Mouse (Mus musculus) kidney, embryonic 15.5 days (tissue): ENCODE results near the gene Tm9sf4. TPM values are rescaled to one million over a fixed set of nuclear protein-coding genes. Genes with fewer than 3 reads are reported as not detected.

Source experiments
- ATAC-seq: fragments of 200-750 bp; cut with Nextera tagmentation; replicated peaks from 2 replicates; pipeline ENCODE4 v1.8.0; 2017; ENCODE audit warnings: moderate TSS enrichment; ENCODE audit not compliant: low FRiP score
- H3K27ac ChIP-seq: fragments of 300-500 bp; sonication (generic); 2 replicates; pipeline ENCODE4 v1.5.1; 2015; ENCODE audit warnings: mild to moderate bottlenecking, inconsistent platforms
- H3K27me3 ChIP-seq: fragments of 300-500 bp; sonication (generic); 2 replicates; pipeline ENCODE4 v1.6.1; 2015; ENCODE audit warnings: inconsistent platforms
- H3K36me3 ChIP-seq: fragments of 300-500 bp; sonication (generic); 2 replicates; pipeline ENCODE4 v1.6.1; 2015; ENCODE audit warnings: inconsistent platforms
- H3K4me1 ChIP-seq: fragments of 300-500 bp; sonication (generic); 2 replicates; pipeline ENCODE4 v1.6.1; 2015; ENCODE audit warnings: inconsistent platforms
- H3K4me2 ChIP-seq: fragments of 300-500 bp; sonication (generic); 2 replicates; pipeline ENCODE4 v1.6.1; 2015; ENCODE audit warnings: moderate library complexity, mild to moderate bottlenecking, inconsistent platforms
- H3K4me3 ChIP-seq: fragments of 300-500 bp; sonication (generic); replicated peaks from 2 replicates; pipeline ENCODE4 v1.5.1; 2015; ENCODE audit warnings: mild to moderate bottlenecking, inconsistent platforms
- H3K9ac ChIP-seq: fragments of 300-500 bp; sonication (generic); 2 replicates; pipeline ENCODE4 v1.6.1; 2015; ENCODE audit warnings: mild to moderate bottlenecking, inconsistent platforms
- H3K9me3 ChIP-seq: fragments of 300-500 bp; sonication (generic); replicated peaks from 2 replicates; pipeline ENCODE4 v1.6.1; 2016; ENCODE audit warnings: inconsistent platforms
- WGBS: fragments of 180-500 bp; shearing (Covaris S2); methylation state at CpG from one replicate; pipeline ENCODE4 v1.1.7; 2015; ENCODE audit warnings: mixed read lengths; 5-methylcytosine and 5-hydroxymethylcytosine counted together
- polyA plus RNA-seq: library from polyadenylated mRNA; unstranded; fragments of >200 nt; fragmentation: Nextera tagmentation; extraction: Ambion mirVana; gene quantifications from 2 replicates; pipeline ENCODE4 v1.2.1, GENCODE M21; 2015

Gene Tm9sf4
- polyA plus RNA-seq, 1 experiment from 2014 or later = 90.9 TPM

GRCm38 (mm10) chr2:153240701-153241235 lies 79.7 kb downstream of the Tm9sf4 start:
- Histone ChIP-seq H3K9me3 (no peaks in the 10 kb centered on the region), H3K4me1 (peaks cover 50% of the 10 kb centered on the region), H3K4me2 (peak overlapping the region; percentile 80), H3K9ac (peak overlapping the region; percentile 100), H3K4me3 (peak overlapping the region; percentile 99), H3K36me3 (peaks cover 32% of the 10 kb centered on the region), H3K27ac (peak overlapping the region; percentile 95), H3K27me3 (no peaks in the 10 kb centered on the region)
- ATAC-seq = peak; percentile 74
- under 1% methylated on average over 22 of the region's 33 CpGs for WGBS

DNA sequence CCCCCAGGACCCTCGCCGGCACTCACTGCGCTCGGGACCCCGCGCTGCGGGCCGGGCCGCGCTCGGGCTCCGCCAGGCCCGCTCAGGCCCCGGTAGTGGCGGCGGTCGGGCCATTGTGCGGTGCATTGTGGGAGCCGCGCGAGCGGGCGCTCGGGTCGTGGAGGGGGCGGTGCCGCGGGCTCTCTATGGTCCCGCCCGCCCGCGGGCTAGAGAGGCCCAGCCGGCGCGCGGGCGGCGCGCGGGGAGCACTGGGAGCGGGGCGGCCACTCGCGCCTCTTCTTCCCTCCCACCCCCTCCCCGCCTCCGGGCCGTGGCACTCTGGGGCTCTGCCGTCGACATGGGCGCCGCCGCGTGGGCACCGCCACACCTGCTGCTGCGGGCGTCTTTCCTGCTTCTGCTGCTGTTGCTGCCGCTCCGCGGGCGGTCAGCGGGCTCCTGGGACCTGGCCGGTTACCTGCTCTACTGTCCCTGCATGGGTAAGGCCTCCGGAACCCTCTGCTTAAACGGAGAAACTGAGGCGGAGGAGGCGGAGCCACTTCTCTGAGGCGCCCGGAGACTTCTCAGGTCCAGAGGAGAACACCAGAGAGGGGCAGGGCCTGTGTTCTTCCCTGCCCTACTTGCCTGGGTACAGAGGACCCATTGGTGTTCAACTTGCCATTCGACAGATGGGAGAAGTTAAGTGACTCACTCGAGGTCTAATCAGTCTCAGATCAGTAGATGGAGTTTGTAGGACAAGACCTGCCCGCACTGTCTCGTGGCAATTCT lies 80.3 kb downstream of the Tm9sf4 start, which contains the start of the genes Plagl2 and Pofut1:
TSS of gene Plagl2 (minus strand) at position 177 of the 765 bp plus-strand sequence.
TSS of gene Pofut1 (plus strand) at position 284 of the 765 bp plus-strand sequence.
- peak; percentile 98 for ATAC-seq
- Histone ChIP-seq H3K4me1 (peaks cover 48% of the 10 kb centered on the region), H3K4me2 (peak within 1 kb of the TSS; percentile 80), H3K27me3 (no peaks in the 10 kb centered on the region), H3K9me3 (no peaks in the 10 kb centered on the region), H3K4me3 (peak within 1 kb of the TSS; percentile 99), H3K27ac (peak within 1 kb of the TSS; percentile 95), H3K36me3 (peaks cover 32% of the 10 kb centered on the region), H3K9ac (peak within 1 kb of the TSS; percentile 100)
- WGBS = under 1% methylated on average over 65 of the region's 72 CpGs

GRCm38 (mm10) chr2:153242156-153242555 lies 81.1 kb downstream of the Tm9sf4 start:
- ATAC-seq = no peak
- peak overlapping the region; percentile 95; the same call in 1 of the 2 replicates for H3K27ac ChIP-seq
- 56% methylated on average over 6 of the region's 6 CpGs for WGBS
- peak overlapping the region; percentile 99 for H3K4me3 ChIP-seq
- H3K36me3 ChIP-seq = peaks cover 32% of the 10 kb centered on the region
- H3K4me1 ChIP-seq = peaks cover 43% of the 10 kb centered on the region
- no peaks in the 10 kb centered on the region for H3K9me3 ChIP-seq
- no peaks in the 10 kb centered on the region for H3K27me3 ChIP-seq
- peak overlapping the region; percentile 100 for H3K9ac ChIP-seq
- peak overlapping the region; percentile 80 for H3K4me2 ChIP-seq

GRCm38 (mm10) chr2:153249751-153250150 lies 88.6 kb downstream of the Tm9sf4 start:
- Histone ChIP-seq H3K27me3 (no peaks in the 10 kb centered on the region), H3K27ac (no peak overlapping the region), H3K9ac (no peak overlapping the region), H3K4me1 (no peaks in the 10 kb centered on the region), H3K9me3 (no peaks in the 10 kb centered on the region), H3K36me3 (peaks cover 76% of the 10 kb centered on the region), H3K4me2 (no peak overlapping the region), H3K4me3 (no peak overlapping the region)
- ATAC-seq = no peak
- 90% methylated on average over 5 of the region's 5 CpGs for WGBS

DNA sequence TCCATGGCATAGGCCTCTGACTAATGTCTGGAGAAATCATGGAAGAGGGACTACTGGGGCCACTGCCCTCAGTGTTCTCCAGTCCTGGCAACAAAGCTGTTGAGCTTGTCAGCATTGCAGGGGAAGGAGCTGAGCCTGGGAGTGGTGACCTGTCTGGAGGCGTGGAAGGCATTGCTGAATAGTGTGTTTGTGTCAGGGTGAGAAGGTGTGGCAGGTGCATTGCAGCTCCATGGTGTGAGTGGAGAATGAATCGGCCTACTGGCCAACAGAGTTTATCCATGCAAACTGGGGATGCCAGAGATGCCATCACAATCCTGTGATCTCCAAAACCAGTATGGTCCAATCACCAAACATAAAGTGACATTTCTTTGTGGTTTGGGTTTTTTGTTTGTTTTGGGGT lies 95.5 kb downstream of the Tm9sf4 start:
- Histone ChIP-seq H3K4me2 (no peak overlapping the region), H3K9ac (no peak overlapping the region), H3K27ac (no peak overlapping the region), H3K4me3 (no peak overlapping the region), H3K27me3 (no peaks in the 10 kb centered on the region), H3K4me1 (peaks cover 6% of the 10 kb centered on the region), H3K36me3 (peaks cover 40% of the 10 kb centered on the region), H3K9me3 (no peaks in the 10 kb centered on the region)
- WGBS = 87% methylated on average over 2 of the region's 2 CpGs
- ATAC-seq = no peak

DNA sequence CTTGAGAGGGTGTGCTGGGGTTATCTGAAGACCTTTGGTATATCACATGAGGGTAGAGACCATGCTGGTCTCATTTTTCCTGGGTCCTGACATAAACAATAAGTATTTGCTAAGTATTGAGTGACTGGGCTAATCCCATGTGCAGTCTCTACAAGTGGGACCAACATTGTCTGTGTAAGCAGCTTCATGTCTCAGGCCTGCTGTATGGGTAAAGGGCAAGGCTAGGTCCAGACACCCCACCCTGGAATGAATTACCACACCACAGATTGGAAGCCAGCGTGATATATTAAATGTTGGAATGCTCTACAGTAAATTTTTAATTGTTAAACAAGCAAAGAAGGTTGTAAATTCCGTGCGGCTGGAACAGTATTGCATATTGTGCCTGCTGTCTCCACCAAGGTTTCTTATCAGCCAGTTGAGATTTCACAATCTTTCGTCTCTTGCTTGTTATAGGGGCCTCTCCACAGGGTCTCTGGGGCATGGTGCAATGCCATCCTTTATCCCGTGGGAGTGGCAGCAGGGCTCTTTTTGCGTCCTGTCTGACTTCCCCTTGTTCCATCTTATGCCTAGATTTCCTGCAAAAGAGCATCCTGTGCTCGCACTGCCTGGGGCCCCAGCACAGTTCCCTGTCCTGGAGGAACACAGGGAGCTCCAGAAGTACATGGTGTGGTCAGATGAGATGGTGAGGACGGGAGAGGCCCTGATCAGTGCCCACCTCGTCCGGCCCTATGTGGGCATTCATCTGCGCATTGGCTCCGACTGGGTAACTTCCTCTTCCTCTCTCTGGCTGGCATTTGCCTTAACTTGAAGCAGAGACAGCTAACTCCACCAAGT lies 98.1 kb downstream of the Tm9sf4 start:
- H3K9me3 ChIP-seq = no peaks in the 10 kb centered on the region
- ATAC-seq = no peak
- H3K4me3 ChIP-seq = no peak overlapping the region
- H3K27ac ChIP-seq = peak overlapping the region; percentile 38; the same call in 1 of the 2 replicates
- no peak overlapping the region for H3K9ac ChIP-seq
- H3K4me1 ChIP-seq = peaks cover 6% of the 10 kb centered on the region
- 67% methylated on average over 12 of the region's 12 CpGs for WGBS
- H3K4me2 ChIP-seq = no peak overlapping the region
- H3K27me3 ChIP-seq = no peaks in the 10 kb centered on the region
- H3K36me3 ChIP-seq = peaks cover 42% of the 10 kb centered on the region

Other genes with a start within 250 kb of the Tm9sf4 start
- 0.43 and 0.77 TPM in 2 replicates for gene Mylk2, start 250.0 kb upstream of the Tm9sf4 start, polyA plus RNA-seq
- 5.1 and 6.9 TPM in 2 replicates for gene Foxs1, start 228.1 kb upstream of the Tm9sf4 start, polyA plus RNA-seq
- gene Dusp15, start 209.6 kb upstream of the Tm9sf4 start, polyA plus RNA-seq = 3.0 and 3.1 TPM in 2 replicates
- gene Ttll9, start 198.8 kb upstream of the Tm9sf4 start, polyA plus RNA-seq = 1.1 and 1.6 TPM in 2 replicates
- gene Pdrg1, start 145.9 kb upstream of the Tm9sf4 start, polyA plus RNA-seq = 111 and 112 TPM in 2 replicates
- gene Xkr7, start 129.5 kb upstream of the Tm9sf4 start, polyA plus RNA-seq = not detected in 2 replicates
- 3.5 and 3.6 TPM in 2 replicates for gene Ccm2l, start 95.3 kb upstream of the Tm9sf4 start, polyA plus RNA-seq
- 5.3 and 5.4 TPM in 2 replicates for gene Hck, start 52.8 kb upstream of the Tm9sf4 start, polyA plus RNA-seq
- gene Tspyl3, start 64.1 kb downstream of the Tm9sf4 start, polyA plus RNA-seq = 10.3 and 12.2 TPM in 2 replicates
- 15.4 and 16.0 TPM in 2 replicates for gene Plagl2, start 80.1 kb downstream of the Tm9sf4 start, polyA plus RNA-seq
- gene Pofut1, start 80.2 kb downstream of the Tm9sf4 start, polyA plus RNA-seq = 6.4 and 7.0 TPM in 2 replicates
- gene Kif3b, start 130.1 kb downstream of the Tm9sf4 start, polyA plus RNA-seq = 8.1 and 9.0 TPM in 2 replicates
- gene Asxl1, start 184.5 kb downstream of the Tm9sf4 start, polyA plus RNA-seq = 11.2 and 12.2 TPM in 2 replicates